Mouse (Mus musculus): Measurements from ENCODE around the gene Sun2.

GRCm38 (mm10) chr15:79777749-79778148 is 35.4 kb upstream of the Sun2 start, which contains the start of gene Dnal4:
- TF ChIP-seq CTCF (IDR thresholded peaks at IDR 0.05; ENCODE audit: low read depth): no peak
- no peak for TF ChIP-seq EP300 (IDR thresholded peaks at IDR 0.05; ENCODE audit: low read depth)

Measured in liver, postnatal 0 days (tissue).